Mouse (Mus musculus) embryonic fibroblast, embryonic 13.5 days (primary cell): ENCODE measurements around the gene Adap1.

Experiments used
- CTCF ChIP-seq: IDR thresholded peaks from 2 replicates; pipeline ENCODE4 v1.5.1; 2011; ENCODE audit warnings: mild to moderate bottlenecking, control low read depth, low read length, moderate library complexity, borderline replicate concordance; ENCODE audit not compliant: insufficient read depth
- POLR2A ChIP-seq: IDR thresholded peaks from 2 replicates; pipeline ENCODE4 v1.6.1; 2011; ENCODE audit warnings: low read depth, mild to moderate bottlenecking, control low read depth, low read length, moderate library complexity

DNA sequence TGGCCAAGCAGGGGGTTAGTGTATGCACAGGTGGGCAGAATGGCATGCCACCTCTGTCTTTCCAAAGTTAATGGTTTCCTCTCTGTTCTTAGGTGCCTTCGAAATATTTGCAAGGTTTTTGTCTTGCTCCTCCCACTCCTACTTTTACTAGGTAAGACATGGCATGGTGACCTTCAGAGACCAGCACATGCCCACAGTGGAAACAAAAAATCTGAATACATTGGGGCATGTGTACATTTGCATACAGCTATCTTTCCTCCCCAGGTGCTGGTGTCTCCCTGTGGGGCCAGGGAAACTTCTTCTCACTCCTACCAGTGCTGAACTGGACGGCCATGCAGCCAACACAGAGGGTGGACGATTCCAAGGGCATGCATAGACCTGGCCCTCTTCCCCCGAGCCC lies 91.0 kb downstream of the Adap1 start:
- no peak for TF ChIP-seq CTCF
- TF ChIP-seq POLR2A: no peak
